Mouse (Mus musculus) regulatory T cell (primary cell): Measurements from ENCODE around the gene Atxn7.

Experiments used
- in situ Hi-C: fragments of 300-600 bp; cut with MboI, MseI; formaldehyde crosslinking; loops from one replicate; pipeline ENCODE4 v1.15.1; 2025; ENCODE audit warnings: high pct_unique_total_duplicates

Gene Atxn7

GRCm38 (mm10) chr14:14110710-14111109 is 149.5 kb downstream of the Atxn7 start:
- in situ Hi-C loops: no loop called here

DNA sequence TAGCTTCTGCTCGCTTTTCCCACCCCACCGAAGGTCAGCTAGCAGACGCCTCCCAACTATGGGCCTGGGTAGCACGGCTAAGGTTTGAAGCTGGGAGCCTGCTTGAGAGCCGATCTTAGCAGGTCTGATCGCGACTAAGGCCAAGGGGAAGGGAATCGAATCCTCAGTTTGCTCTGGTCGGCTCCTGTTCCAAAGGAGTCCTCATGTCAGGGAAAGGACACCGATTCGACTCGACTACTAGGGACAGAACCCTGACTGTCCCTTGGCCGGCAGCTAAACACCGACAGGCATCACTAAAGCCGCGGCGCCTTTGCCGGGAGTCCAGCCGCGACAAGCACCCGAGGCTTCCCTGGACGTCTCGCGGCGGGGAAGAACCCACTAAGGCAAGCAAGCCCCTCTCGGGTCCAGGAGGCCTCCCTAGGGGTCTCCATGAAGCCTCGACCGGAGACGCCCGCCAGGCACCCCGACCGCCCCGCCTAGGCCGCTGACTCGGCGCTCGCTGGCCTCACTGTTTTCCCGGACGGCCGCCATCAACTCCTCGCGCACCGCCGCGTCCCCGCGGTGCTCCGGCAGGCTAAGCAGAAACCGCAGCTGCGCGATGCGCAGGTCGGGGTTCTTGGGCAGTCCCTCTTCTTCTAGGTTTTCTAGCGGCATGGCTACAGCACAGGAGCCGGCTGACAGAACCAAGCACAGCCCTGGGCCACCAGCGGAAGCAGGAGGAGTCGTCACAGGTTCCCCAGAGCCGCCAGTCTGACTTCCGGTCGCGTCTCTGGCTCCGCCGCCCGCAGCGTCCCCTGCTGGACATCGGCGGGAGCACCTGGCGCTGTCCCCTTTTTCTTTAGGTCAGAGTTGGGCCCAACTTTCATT is 159.2 kb downstream of the Atxn7 start, which contains the start of gene Psmd6:
Gene Psmd6, minus strand, starts transcription at position 755 of the 867 bp plus-strand sequence.
- in situ Hi-C loops: loop anchor here (5.0 kb wide), 1 partner anchor 232 kb away; no protein-coding TSS in a partner anchor
